Mouse (Mus musculus): ENCODE measurements around the gene Fam20c. TPM values are rescaled to one million over a fixed set of nuclear protein-coding genes. Genes with fewer than 3 reads are reported as not detected.

The Fam20c gene
- 3.4 and 3.6 TPM in 2 replicates for polyA plus RNA-seq (2015; fragmentation: Nextera tagmentation; extraction: Ambion mirVana)

- Histone ChIP-seq H3K4me2 (ENCODE audit: low read depth, low read length) (peak within 1 kb of the TSS; percentile 97), H3K9me3 (ENCODE audit: control insufficient read depth, low read length) (no peaks in the 10 kb centered on the region), H3K27ac (ENCODE audit: low read length) (peak within 1 kb of the TSS; percentile 81), H3K4me3 (ENCODE audit: low read length) (peak within 1 kb of the TSS; percentile 69), H3K9ac (ENCODE audit: low read depth, low read length) (peak within 1 kb of the TSS; percentile 86), H3K36me3 (ENCODE audit: control insufficient read depth, insufficient read depth, low read length) (no peaks in the 10 kb centered on the region), H3K27me3 (replicated peaks; ENCODE audit: control insufficient read depth, insufficient read depth, low read length) (peaks cover 11% of the 10 kb centered on the region; the same call in 1 of the 2 replicates), H3K4me1 (ENCODE audit: control insufficient read depth, insufficient read depth, low read length) (peaks cover 25% of the 10 kb centered on the region)
- WGBS = under 1% methylated on average over 78 of the region's 98 CpGs
- ATAC-seq = peak; percentile 95
These were observed at the start of gene Fam20c for GRCm38 (mm10) chr5:138754303-138755120. TSS of gene Fam20c (plus strand) at chr5:138754514.

- peak; percentile 60; the same call in 1 of the 2 replicates for ATAC-seq
- no peak overlapping the region for H3K4me3 ChIP-seq (ENCODE audit: low read length)
- no peaks in the 10 kb centered on the region for H3K36me3 ChIP-seq (ENCODE audit: control insufficient read depth, insufficient read depth, low read length)
- no peak overlapping the region for H3K27ac ChIP-seq (ENCODE audit: low read length)
- H3K4me1 ChIP-seq (ENCODE audit: control insufficient read depth, insufficient read depth, low read length) = 0 out of 2 replicates have a peak, but pooled peaks cover 7% of the 10 kb centered on the region
- no peak overlapping the region for H3K9ac ChIP-seq (ENCODE audit: low read depth, low read length)
- H3K9me3 ChIP-seq (ENCODE audit: control insufficient read depth, low read length) = no peaks in the 10 kb centered on the region
- H3K4me2 ChIP-seq (ENCODE audit: low read depth, low read length) = no peak overlapping the region
- H3K27me3 ChIP-seq (replicated peaks; ENCODE audit: control insufficient read depth, insufficient read depth, low read length) = no peaks in the 10 kb centered on the region
These were observed 46.9 kb upstream of the Fam20c start for GRCm38 (mm10) chr5:138707367-138707766.

- Histone ChIP-seq H3K9ac (ENCODE audit: low read depth, low read length) (no peak overlapping the region), H3K27ac (ENCODE audit: low read length) (no peak overlapping the region), H3K4me2 (ENCODE audit: low read depth, low read length) (no peak overlapping the region), H3K27me3 (replicated peaks; ENCODE audit: control insufficient read depth, insufficient read depth, low read length) (no peaks in the 10 kb centered on the region), H3K4me3 (ENCODE audit: low read length) (no peak overlapping the region), H3K4me1 (ENCODE audit: control insufficient read depth, insufficient read depth, low read length) (0 out of 2 replicates have a peak, but pooled peaks cover 7% of the 10 kb centered on the region), H3K9me3 (ENCODE audit: control insufficient read depth, low read length) (no peaks in the 10 kb centered on the region), H3K36me3 (ENCODE audit: control insufficient read depth, insufficient read depth, low read length) (no peaks in the 10 kb centered on the region)
- no peak for ATAC-seq
These were observed 45.7 kb upstream of the Fam20c start for GRCm38 (mm10) chr5:138708591-138708990.

GRCm38 (mm10) chr5:138715561-138716095 lies 38.7 kb upstream of the Fam20c start:
- Histone ChIP-seq H3K4me3 (ENCODE audit: low read length) (no peak overlapping the region), H3K27ac (ENCODE audit: low read length) (no peak overlapping the region), H3K27me3 (replicated peaks; ENCODE audit: control insufficient read depth, insufficient read depth, low read length) (no peaks in the 10 kb centered on the region), H3K9me3 (ENCODE audit: control insufficient read depth, low read length) (no peaks in the 10 kb centered on the region), H3K36me3 (ENCODE audit: control insufficient read depth, insufficient read depth, low read length) (no peaks in the 10 kb centered on the region), H3K4me2 (ENCODE audit: low read depth, low read length) (no peak overlapping the region), H3K9ac (ENCODE audit: low read depth, low read length) (no peak overlapping the region), H3K4me1 (ENCODE audit: control insufficient read depth, insufficient read depth, low read length) (no peaks in the 10 kb centered on the region)
- 32% methylated on average over 14 of the region's 14 CpGs for WGBS
- ATAC-seq = no peak

- no peak overlapping the region for H3K4me3 ChIP-seq (ENCODE audit: low read length)
- 48% methylated on average over 13 of the region's 13 CpGs for WGBS
- H3K9ac ChIP-seq (ENCODE audit: low read depth, low read length) = no peak overlapping the region
- no peak overlapping the region for H3K4me2 ChIP-seq (ENCODE audit: low read depth, low read length)
- no peaks in the 10 kb centered on the region for H3K36me3 ChIP-seq (ENCODE audit: control insufficient read depth, insufficient read depth, low read length)
- no peaks in the 10 kb centered on the region for H3K9me3 ChIP-seq (ENCODE audit: control insufficient read depth, low read length)
- H3K4me1 ChIP-seq (ENCODE audit: control insufficient read depth, insufficient read depth, low read length) = no peaks in the 10 kb centered on the region
- H3K27me3 ChIP-seq (replicated peaks; ENCODE audit: control insufficient read depth, insufficient read depth, low read length) = no peaks in the 10 kb centered on the region
- ATAC-seq = no peak
- no peak overlapping the region for H3K27ac ChIP-seq (ENCODE audit: low read length)
These were observed 33.8 kb upstream of the Fam20c start for GRCm38 (mm10) chr5:138720329-138721190.

GRCm38 (mm10) chr5:138724417-138724816 lies 29.9 kb upstream of the Fam20c start:
- no peak for ATAC-seq
- 79% methylated on average over 5 of the region's 5 CpGs for WGBS
- Histone ChIP-seq H3K4me3 (ENCODE audit: low read length) (no peak overlapping the region), H3K4me2 (ENCODE audit: low read depth, low read length) (no peak overlapping the region), H3K36me3 (ENCODE audit: control insufficient read depth, insufficient read depth, low read length) (no peaks in the 10 kb centered on the region), H3K27me3 (replicated peaks; ENCODE audit: control insufficient read depth, insufficient read depth, low read length) (no peaks in the 10 kb centered on the region), H3K4me1 (ENCODE audit: control insufficient read depth, insufficient read depth, low read length) (no peaks in the 10 kb centered on the region), H3K27ac (ENCODE audit: low read length) (no peak overlapping the region), H3K9me3 (ENCODE audit: control insufficient read depth, low read length) (no peaks in the 10 kb centered on the region), H3K9ac (ENCODE audit: low read depth, low read length) (no peak overlapping the region)

- no peak overlapping the region for H3K27ac ChIP-seq (ENCODE audit: low read length)
These were observed 29.2 kb upstream of the Fam20c start for GRCm38 (mm10) chr5:138725151-138725550.

GRCm38 (mm10) chr5:138730863-138731262 lies 23.5 kb upstream of the Fam20c start:
- H3K4me2 ChIP-seq (ENCODE audit: low read depth, low read length) = no peak overlapping the region
- WGBS = 73% methylated on average over 5 of the region's 5 CpGs
- H3K27ac ChIP-seq (ENCODE audit: low read length) = no peak overlapping the region
- H3K4me3 ChIP-seq (ENCODE audit: low read length) = no peak overlapping the region
- no peak overlapping the region for H3K9ac ChIP-seq (ENCODE audit: low read depth, low read length)
- no peaks in the 10 kb centered on the region for H3K9me3 ChIP-seq (ENCODE audit: control insufficient read depth, low read length)
- no peak for ATAC-seq
- no peaks in the 10 kb centered on the region for H3K4me1 ChIP-seq (ENCODE audit: control insufficient read depth, insufficient read depth, low read length)
- H3K36me3 ChIP-seq (ENCODE audit: control insufficient read depth, insufficient read depth, low read length) = no peaks in the 10 kb centered on the region
- H3K27me3 ChIP-seq (replicated peaks; ENCODE audit: control insufficient read depth, insufficient read depth, low read length) = no peaks in the 10 kb centered on the region

More at GRCm38 (mm10) chr5:138725151-138725550, 29.2 kb upstream of the Fam20c start:
- Histone ChIP-seq H3K4me3 (ENCODE audit: low read length) (no peak overlapping the region), H3K9ac (ENCODE audit: low read depth, low read length) (no peak overlapping the region), H3K4me1 (ENCODE audit: control insufficient read depth, insufficient read depth, low read length) (no peaks in the 10 kb centered on the region), H3K27me3 (replicated peaks; ENCODE audit: control insufficient read depth, insufficient read depth, low read length) (no peaks in the 10 kb centered on the region), H3K4me2 (ENCODE audit: low read depth, low read length) (no peak overlapping the region), H3K9me3 (ENCODE audit: control insufficient read depth, low read length) (no peaks in the 10 kb centered on the region), H3K36me3 (ENCODE audit: control insufficient read depth, insufficient read depth, low read length) (no peaks in the 10 kb centered on the region)
- WGBS = 62% methylated on average over 7 of the region's 7 CpGs
- ATAC-seq = no peak

GRCm38 (mm10) chr5:138733317-138733899 lies 20.9 kb upstream of the Fam20c start:
- H3K4me1 ChIP-seq (ENCODE audit: control insufficient read depth, insufficient read depth, low read length) = no peaks in the 10 kb centered on the region
- H3K27me3 ChIP-seq (replicated peaks; ENCODE audit: control insufficient read depth, insufficient read depth, low read length) = no peaks in the 10 kb centered on the region
- H3K9me3 ChIP-seq (ENCODE audit: control insufficient read depth, low read length) = no peaks in the 10 kb centered on the region
- WGBS = 71% methylated on average over 11 of the region's 11 CpGs
- H3K9ac ChIP-seq (ENCODE audit: low read depth, low read length) = no peak overlapping the region
- no peaks in the 10 kb centered on the region for H3K36me3 ChIP-seq (ENCODE audit: control insufficient read depth, insufficient read depth, low read length)
- no peak for ATAC-seq
- no peak overlapping the region for H3K4me2 ChIP-seq (ENCODE audit: low read depth, low read length)
- H3K27ac ChIP-seq (ENCODE audit: low read length) = no peak overlapping the region
- no peak overlapping the region for H3K4me3 ChIP-seq (ENCODE audit: low read length)

Data from intestine, embryonic 16.5 days (tissue).